Mouse (Mus musculus) cerebellum, adult (tissue): ENCODE measurements at regions not wholly inside any gene's neighbourhood (a gene's known extent, or its start where the extent isn't known, plus 50 kb on each side); places are given as distances from the start of the nearest gene placed in this dataset.
A peak's percentile ranks its signal among the peaks of the same experiment; 100 is the strongest.
"Not testable (repeated sequence)": the region's sequence is repeated elsewhere in the genome, so short reads cannot be mapped to it uniquely, and the experiment has no call there.

Experiments
- ATAC-seq: cut with Nextera tagmentation; 2 replicates; pipeline ENCODE4 v1.9.2; 2017; ENCODE audit warnings: mild to moderate bottlenecking, moderate library complexity, mixed read lengths; ENCODE audit not compliant: insufficient number of reproducible peaks, low FRiP score, low TSS enrichment

DNA sequence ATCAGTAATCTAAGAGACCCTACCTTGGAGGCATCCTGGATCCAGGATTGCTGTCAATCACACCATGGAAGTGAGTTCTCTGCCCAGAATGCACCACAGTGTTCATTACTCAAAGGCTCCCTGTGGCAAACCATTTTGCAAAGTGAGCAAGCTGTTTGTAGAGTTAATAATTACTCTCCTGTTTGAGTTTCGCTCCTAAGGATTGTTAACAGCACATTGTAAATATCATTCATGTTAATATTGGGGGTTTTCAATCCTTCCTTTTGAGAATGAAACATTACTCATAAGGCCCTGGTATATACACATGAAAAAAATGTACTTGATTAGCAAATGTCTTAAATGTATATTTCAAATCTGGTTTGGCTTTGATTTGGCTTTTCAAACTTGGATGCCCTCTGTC is 58.1 kb upstream of the Clstn2 start:
- no peak for ATAC-seq

DNA sequence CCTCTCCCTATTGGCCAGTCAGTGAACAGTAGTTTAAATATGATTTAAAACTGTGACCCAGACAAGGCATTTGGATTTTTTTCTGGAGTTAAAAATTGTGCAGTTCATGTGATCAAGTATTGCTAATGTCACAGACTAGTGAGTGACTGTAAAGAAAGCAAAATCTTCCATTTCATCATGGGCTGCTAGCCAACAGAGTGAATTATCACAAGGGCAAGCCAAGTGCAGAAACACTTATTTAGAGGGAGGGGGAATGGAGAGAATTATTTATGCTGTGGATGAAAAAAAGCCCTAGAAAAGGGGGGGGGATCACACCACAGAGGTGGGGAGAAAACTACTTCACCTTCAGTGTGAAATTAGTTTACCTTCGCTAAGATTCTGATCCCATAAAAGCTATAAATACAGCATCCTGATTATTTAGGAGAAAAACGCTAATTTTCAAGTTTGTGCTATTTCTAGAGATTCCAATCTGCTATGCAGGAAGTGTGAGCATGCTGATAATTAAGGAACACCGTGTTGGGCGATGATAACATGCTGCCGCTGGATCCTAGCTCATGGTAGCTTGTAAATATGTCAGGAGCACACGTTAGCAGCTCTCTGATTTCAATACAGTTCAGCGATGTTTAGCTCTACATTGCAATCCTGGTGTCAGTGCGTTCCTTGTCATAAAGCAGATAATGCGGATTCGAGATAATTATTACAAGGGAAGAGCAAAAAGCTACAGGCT is 62.2 kb upstream of the Clstn2 start:
- no peak for ATAC-seq

DNA sequence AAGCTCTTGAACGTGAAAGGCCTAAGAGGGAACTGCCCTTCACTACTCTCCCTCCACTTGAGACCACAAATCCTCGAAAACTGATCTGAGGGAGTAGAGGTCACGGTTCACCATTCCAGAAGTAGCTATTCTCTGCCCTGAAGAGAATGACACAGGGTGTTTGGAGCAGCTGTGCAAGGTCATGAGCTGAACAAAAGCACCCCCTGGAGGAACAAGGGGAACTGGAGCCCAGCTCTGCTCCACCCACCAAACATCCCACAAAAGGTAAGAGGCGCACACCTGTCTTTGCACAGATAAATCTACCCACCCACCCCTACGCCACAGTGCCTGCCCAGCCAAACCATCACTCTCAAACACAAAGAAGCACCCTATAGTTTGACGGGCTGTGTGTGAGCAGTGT is 90.4 kb upstream of the Clstn2 start:
- no peak for ATAC-seq

DNA sequence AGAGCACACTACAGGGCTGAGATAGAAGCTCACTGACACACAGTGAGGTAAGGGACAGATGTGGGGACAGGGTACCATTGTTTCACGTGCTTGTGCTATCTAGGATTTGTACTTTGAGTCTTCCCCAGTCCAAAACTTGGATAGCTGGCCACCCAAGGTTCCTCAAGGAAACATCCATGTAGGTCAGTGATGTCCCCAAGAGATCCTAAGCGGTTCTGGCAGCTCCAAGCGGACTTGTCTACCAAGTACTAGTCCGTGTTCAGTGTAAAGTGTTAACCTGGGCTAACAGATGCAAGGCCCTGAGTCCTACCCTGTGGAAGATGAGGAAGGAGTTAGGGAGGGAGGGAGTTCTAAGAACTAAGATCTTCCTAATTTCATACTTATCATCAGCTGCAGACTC is 96.6 kb upstream of the Clstn2 start:
- no peak for ATAC-seq

DNA sequence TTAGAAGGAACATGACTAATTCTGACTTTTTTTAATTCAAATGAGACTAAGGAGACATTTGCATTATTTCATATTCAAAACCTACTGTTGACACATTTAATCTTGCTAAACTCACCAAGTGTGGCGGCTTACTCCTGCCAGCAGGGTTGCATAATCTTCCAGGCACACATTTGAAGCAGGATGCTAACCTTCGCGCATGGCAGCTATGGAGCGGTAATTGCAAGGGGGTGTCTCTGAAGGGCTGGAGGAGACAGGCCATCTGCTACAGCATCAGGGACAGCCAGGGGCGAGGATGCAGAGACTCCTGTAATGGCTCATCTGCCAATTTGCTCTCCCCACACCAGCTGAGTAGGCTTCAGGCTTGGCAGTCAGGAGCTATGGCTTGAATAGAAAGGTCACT is 97.9 kb upstream of the Clstn2 start:
- ATAC-seq, result peak; percentile 89

DNA sequence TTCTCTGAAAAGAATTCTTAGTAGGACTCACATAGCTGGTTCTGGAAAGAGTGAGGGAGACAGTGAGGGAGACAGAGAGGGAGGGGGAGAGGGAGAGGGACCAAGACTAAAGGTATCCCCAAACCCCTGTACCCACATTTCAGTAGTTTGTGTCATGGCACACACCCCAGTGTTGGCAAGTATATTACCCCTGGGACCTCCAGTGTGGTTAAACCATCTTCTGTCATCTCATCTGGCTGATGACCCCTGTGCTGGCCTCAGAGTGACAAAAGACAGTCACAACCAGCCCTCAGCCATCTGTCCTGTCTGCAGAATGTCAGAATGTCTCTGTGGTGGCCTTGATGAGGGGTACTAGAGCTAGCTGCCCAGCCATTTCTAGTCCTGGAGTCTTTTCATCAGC is 107.6 kb upstream of the Clstn2 start:
- ATAC-seq, result no peak

DNA sequence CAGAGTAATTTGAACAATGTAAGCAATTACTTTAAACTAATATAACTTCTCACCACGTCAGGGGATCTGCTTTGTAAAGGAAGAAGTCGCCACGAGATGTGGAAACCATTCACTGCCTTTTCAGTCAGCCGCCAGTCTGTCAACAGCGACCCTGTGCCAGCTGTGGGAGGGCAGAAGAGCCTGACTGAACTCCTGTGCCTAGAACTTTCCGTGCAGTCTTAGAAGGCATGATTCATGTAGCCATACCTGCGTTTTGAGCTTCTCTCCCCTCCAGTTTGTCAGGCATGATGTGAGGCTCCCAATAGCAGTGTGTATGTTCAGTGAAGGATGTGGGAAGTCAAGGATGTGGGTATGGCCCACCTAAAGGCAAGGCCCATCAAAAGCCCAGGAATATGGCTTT is 109.1 kb upstream of the Clstn2 start:
- ATAC-seq, result no peak

DNA sequence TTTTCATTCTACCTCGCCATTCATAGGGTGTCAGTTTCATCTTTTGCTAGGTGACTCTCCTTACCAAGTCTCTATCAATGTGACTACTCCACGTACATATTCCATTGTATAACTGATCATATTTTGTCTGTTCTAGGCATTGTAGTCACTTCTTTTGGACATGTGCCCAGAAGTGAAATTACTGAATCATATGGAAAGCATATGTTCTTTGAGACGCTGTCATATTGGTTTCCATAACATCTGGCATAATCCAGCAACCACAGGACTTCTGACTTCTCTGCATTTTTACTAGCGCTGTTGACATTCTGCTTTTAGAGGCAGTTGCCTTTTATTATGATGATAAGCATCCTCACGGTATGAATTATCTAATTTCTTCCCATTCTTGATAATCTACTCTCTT is 113.9 kb upstream of the Clstn2 start:
- ATAC-seq, result no peak

DNA sequence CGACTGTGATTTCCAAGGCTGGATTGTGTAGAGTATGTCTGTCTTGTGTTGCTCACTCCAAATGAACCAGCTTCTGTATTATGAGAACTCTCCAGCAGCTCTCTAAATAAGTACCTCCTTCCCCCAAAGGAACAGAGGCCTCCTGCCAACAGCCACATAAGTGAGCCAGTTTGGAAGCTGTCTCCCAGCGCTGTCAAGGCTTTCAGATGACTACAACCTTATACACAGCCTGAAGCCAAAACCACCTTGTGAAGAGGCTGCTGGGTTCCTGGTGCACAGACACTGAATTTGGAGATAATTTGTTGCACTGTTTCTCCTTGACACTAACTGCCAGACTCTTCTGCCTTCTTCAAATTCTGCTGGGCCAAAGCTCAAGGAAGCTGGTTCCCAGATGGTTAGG is 125.4 kb upstream of the Clstn2 start:
- 0 out of 2 replicates have a peak, but pooled peaks have one; percentile 36 for ATAC-seq

DNA sequence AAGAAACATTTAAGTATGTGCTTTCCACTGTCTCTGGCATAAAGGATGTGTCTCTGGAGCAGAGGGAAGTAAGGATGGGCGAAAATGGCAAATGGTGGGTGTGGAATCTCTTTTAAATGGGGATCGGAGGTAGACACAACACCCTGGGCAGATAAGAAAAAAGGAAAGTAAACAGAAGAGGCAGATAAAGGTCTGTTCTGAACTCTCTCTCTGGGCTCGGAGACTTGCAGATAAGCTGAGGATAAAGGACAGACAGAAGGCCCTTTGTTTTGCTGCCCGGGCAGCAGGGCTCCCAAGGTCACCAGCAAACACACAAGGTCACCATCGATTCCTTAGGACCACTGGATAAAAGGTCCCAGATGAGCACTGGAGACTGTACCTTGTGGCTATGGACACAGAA is 122.7 kb upstream of the Nmnat3 start:
- no peak for ATAC-seq

DNA sequence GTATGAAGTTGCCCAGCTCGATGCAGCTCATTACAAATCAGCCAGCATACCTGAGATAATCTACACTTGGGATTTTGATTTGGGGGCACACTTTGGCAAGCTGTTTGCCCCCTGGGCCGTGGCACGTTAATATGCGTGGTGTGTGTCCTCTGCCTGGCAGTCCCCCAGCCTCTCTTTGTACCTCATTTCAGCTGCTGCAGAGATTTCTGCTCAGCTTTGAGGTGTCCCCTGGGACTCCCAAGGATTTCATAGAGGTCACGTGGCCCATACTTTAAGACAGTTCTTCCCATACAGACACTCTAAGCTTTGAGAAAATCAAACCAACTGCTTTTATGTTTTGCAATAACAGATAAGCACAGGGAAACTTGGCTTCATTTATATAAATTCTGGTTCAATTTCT is 113.2 kb upstream of the Nmnat3 start:
- no peak for ATAC-seq

DNA sequence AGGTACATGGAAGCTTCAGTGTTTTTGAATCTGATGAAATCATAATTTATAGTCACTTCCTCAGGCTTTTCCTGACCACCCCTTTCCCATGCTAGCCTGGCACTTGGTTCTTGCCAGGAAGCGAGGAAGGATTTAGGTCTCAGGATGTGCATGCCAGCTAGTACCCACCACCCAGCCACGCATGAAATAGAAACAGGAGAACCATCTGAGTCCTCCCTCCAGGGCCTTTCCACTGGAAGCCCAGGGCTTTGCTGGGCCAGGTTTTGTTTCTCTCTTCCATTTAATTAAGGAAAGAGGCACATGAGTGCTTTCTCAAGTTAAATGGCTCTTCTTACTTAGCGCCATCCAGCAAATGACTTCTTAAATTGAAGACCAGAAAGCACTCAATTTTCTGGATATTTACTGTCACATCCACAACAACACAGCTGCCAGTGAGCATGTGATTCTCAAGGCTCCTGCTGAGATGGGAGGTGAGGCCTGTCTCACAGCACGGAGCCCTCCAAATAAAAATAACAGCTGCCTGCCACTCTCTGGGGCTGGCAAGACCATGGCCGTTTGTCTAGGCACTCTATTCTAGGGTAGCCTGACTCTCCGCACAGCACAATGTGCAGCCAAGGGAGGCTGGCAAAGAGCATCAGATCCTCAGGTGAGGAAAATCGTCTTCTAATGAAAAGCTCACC is 110.4 kb upstream of the Nmnat3 start:
- ATAC-seq, result no peak

DNA sequence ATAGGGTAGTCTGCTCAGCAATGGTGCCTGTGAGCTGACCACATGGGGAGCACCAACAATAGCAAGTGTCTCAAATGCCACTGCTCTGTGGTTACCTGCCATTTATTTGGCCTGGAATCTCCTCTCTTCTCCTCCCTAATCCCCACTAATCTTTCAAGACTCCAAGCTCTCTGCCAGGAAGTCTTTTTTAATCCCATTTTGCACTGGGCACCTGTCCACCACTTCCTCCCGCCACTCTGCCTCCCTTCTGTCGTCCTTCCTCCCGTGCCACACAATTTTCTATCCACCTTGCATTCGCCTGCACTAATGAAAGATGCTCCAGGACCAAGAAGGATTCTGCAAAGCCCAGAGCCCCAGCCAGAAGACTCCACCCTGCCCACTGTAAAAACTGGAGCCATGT is 106.5 kb upstream of the Nmnat3 start:
- no peak for ATAC-seq

DNA sequence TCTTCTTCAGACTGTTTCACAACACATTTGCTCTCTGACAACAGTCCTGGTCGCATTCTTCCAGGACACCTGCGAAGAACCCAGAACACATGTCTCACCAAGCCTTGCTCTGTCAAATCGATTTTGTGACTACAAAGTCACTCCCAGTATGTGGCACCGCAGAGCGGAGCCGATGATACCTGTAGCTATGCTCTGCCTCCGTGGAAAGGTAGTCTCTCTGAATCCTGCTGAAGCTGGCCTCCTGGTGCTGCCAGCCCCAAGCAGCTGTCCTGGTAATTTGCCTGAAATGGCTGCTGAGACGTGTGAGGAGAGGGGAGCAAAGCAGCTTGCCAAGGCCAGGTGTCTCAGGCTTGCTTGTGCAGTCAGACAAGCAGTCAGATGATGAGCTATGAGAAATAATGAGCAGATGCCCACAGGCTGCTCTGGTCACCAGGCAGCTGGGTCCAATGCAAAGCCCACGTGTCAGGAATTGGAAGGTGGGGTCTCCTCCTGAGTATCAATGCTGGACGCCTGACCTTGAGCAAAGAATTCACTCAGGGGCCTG is 100.4 kb upstream of the Nmnat3 start:
- peak; percentile 52; the same call in 1 of the 2 replicates for ATAC-seq

DNA sequence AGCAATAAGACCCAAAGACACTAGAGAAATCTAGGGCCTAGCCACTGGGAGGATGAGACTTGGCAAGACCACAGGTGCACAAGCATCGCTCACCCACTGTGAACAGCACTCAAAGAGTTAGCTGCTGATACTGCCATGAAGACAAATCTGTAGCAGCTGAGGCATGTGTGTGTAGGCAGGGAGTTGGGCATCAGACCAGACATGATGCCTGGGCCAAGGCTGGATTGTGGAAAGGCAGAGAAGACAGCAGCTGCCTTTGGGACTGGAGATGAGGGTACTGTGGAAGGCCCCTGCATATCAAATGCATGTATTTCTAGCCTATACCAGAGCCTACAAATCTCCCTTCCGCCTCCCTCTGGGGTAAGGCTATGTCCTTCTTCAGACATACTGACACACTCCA is 92.9 kb upstream of the Nmnat3 start:
- ATAC-seq, result no peak

DNA sequence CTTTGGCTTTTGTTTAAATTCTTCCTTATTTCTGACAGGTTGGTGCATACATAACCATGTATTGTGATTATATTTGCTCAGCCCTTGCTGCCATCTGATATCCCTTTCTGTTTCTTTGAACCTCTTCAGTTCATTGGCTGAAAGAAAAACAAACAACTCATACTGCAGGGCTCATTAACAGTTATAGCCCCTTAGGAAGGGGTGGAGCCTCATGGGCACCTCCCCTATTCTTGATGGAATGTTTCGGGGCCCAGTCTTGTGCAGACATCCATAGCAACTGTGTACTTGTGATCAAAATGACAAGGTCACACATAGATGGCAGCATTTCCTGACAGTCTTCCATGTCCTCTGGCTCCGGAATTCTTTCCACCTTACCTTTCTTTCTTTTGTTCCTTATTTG is 68.4 kb upstream of the Nmnat3 start:
- ATAC-seq, result no peak

DNA sequence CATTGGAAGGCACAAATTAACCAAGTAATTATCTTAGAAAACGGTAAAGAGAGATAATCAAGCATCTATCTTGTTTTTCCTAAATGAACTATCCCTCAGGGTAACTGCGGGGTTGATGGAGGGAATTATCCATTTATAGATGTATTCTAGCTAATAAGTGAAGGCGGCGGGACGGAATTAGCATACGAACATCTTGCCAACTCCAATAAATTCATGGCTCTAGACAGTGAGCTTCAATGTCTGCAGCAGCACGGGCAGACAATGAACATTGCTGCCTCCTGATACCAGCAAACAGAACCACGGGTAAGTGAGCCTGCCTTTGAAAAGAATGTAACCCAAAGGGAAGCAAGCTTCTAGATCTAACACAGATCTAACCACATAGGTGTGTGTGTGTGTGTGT is 66.9 kb upstream of the Nmnat3 start:
- no peak for ATAC-seq

DNA sequence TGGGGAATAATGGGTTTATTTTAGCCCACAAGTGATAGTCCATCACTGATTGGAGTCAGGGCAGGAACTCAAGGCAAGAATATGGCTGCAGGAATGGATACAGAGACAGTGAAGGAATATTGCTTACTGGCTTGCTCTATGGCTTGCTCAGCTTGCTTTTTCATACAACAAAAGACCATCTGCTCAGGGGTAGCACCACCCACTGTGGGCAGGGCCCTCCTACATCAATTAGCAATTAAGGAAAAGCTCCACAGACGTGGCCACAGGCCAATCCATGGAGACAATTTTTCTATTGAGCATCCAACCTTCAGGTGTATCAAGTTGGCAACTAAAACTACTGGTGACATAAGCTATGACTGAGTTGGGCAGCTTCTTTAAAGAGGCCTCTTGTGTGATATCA is 65.5 kb upstream of the Nmnat3 start:
- no peak for ATAC-seq

DNA sequence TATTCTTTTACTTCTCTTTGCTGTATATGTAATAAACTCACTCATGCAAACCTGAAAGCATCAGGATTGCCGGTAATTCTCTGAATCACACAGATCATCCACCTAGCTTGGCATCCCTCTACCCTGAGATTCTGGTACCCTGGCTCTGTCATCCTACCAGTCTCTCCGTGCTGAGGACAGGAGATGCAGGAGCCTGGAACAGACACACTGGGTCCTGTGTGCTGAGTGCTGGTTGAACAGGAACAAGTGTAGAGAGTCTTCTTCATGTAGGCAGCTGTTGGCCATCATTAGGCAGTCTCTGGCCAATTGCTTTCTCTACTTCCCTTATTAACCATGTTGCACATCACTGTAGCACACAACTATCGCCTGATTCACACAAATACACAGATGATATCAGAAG is 59.0 kb upstream of the Nmnat3 start:
- no peak for ATAC-seq

DNA sequence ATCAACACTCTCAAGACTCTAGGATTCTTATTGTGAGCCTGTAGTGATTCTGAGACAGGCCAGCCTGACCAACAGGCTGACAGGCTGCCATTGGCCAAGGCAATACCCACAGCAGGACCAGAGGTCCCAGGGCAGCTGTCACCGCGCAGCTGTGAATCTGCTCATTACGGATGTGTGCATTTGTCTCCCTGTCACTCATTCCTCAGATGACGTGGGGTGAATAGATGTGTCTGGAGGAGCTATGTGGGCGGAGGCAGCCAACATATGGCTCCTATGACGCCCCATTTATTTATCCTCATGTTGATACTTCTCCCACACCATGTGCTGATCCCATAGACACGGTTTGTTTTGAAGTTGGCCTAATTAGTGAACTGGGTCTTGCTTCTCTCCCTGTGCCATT is 58.3 kb upstream of the Nmnat3 start:
- ATAC-seq, result no peak

DNA sequence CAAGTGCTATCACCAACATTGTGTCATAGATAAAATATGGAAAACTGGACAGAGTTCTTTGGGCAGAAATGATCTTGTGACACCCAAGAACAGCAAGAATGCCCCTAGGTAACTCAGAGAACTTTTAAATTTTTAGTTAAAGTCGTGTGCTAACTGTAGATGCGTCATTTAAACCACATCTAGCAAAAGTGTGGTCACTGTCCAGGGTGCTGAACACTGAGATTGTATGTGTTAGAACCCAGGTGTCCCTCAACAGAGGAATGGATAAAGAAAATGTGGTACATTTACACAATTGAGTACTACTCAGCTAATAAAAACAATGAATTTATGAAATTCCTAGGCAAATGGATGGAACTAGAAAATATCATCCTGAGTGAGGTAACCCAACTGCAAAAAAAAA is 52.5 kb upstream of the Nmnat3 start:
- not testable (repeated sequence) for ATAC-seq
